Mouse (Mus musculus) heart, embryonic 10.5 days (tissue): Measurements from ENCODE around the gene Lca5. TPM values are rescaled to one million over a fixed set of nuclear protein-coding genes. Genes with fewer than 3 reads are reported as not detected.
A peak's percentile ranks its signal among the peaks of the same experiment; 100 is the strongest.

Experiments used
- DNase-seq: peaks from one replicate; pipeline ENCODE4 v3.0.0-alpha.2; 2017; ENCODE audit warnings: low spot score
- H3K27ac ChIP-seq: fragments of 300-500 bp; sonication (generic); 2 replicates; pipeline ENCODE4 v1.5.1; 2016; ENCODE audit warnings: mild to moderate bottlenecking
- H3K27me3 ChIP-seq: fragments of 300-500 bp; sonication (generic); 2 replicates; pipeline ENCODE4 v1.6.1; 2016; ENCODE audit warnings: mild to moderate bottlenecking; ENCODE audit not compliant: poor library complexity, insufficient read depth, severe bottlenecking
- H3K36me3 ChIP-seq: fragments of 300-500 bp; sonication (generic); 2 replicates; pipeline ENCODE4 v1.6.1; 2016; ENCODE audit warnings: mild to moderate bottlenecking, moderate library complexity
- H3K4me1 ChIP-seq: fragments of 300-500 bp; sonication (generic); 2 replicates; pipeline ENCODE4 v1.6.1; 2016; ENCODE audit warnings: mild to moderate bottlenecking
- H3K4me3 ChIP-seq: fragments of 300-500 bp; sonication (generic); 2 replicates; pipeline ENCODE4 v1.5.1; 2016; ENCODE audit warnings: mild to moderate bottlenecking, moderate library complexity
- H3K9me3 ChIP-seq: fragments of 300-500 bp; sonication (generic); 2 replicates; pipeline ENCODE4 v1.6.1; 2016; ENCODE audit warnings: mild to moderate bottlenecking, moderate library complexity
- WGBS: fragments of 180-500 bp; shearing (Covaris S2); methylation state at CpG from one replicate; pipeline ENCODE4 v1.1.7; 2016; 5-methylcytosine and 5-hydroxymethylcytosine counted together
- polyA plus RNA-seq: library from polyadenylated mRNA; unstranded; fragments of >200 nt; fragmentation: Nextera tagmentation; extraction: Ambion mirVana; gene quantifications from 2 replicates; pipeline ENCODE4 v1.2.1, GENCODE M21; 2016

The Lca5 gene
- polyA plus RNA-seq = 15.9 and 16.0 TPM in 2 replicates

DNA sequence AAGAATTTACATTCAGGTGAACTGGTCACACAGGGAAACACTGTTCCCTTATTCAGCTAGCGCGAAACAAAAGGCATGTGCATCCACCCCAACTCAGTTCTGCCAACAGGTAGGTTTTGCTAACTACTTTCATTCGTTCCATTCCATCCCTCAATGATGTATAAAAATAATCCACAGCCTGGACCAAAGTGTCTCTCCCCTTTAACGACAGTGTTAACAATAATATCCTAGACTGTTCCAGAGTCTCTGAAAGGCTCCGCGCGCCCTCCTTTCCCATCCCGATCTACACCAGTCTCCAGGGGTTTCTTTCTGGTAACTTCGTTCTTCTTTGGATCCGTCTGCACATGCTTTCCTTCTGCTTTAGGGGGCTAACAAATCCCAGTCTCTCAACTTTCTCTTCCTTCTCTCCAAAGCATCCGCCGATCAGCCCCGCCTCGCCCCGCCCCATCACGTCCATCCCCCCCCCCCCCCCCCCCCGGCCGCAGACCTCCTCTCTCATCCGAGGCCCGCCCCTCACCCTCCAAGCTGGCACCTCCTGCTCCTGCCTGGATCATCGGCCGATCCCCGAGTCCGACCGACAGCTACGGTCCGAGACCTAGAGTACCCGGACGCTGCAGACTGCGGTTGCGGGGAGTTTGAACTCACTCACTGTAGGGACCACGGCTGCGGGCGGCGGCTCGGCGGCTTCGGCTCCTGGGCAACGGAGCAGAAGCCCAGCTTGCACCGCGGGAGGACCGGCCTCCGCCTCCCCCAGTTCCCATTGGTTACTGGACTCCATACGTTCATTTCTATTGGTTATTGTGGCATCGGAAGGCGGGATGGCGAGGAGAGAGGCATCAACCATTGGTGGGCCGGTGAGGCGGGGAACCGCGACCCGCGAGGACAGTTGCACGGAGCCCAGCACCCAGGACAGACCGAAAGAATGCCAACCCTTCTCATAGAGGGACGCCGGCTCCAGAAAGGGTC, at the start of gene Lca5:
Gene Lca5 (minus strand): TSS at position 736 of the 966 bp plus-strand sequence.
- no peaks in the 10 kb centered on the region for H3K27me3 ChIP-seq
- WGBS = 2% methylated on average over 51 of the region's 57 CpGs
- H3K4me1 ChIP-seq = peaks cover 14% of the 10 kb centered on the region; the same call in 1 of the 2 replicates

DNA sequence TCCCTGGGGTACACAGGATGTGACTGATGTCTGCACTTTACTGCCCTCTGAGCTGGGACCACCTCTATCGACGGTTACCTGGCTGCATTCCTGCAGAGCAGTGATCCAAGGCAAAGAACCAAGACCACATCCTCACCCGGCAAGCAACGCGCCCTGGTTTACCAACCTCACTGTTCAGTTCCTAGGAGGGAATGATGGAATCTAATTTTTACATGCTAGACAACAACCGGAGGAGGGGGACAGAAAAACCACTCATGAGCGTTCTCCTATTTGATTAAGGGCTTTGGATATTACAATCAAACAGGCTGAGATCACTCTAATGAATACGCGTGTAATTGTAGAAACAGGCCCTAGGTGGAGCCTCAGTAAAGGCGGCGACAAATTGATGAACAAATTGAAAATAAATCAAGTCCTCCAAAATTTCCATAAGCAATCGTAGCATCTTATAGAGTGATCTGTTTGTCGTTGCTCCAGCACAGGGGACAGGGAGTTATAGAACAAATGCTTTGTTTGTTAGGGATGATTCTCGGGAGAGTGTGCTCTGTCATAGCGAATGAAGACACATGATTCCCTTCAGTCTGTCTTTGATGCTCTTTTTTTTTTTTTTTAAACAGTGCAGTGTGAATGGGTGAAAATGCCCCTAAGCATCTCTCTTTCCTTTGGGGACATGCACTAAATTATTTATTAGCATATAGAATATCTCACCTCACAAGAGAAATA, 47.7 kb upstream of the Lca5 start:
- H3K27ac ChIP-seq = no peak overlapping the region
- no peaks in the 10 kb centered on the region for H3K36me3 ChIP-seq
- H3K4me1 ChIP-seq = peaks cover 4% of the 10 kb centered on the region; the same call in 1 of the 2 replicates
- no peak for DNase-seq
- H3K27me3 ChIP-seq = no peaks in the 10 kb centered on the region
- 51% methylated on average over 15 of the region's 15 CpGs for WGBS
- H3K9me3 ChIP-seq = no peaks in the 10 kb centered on the region
- no peak overlapping the region for H3K4me3 ChIP-seq

More for the DNA sequence above, at the start of gene Lca5:
- no peaks in the 10 kb centered on the region for H3K36me3 ChIP-seq
- peak within 1 kb of the TSS; percentile 72 for H3K4me3 ChIP-seq
- peak within 1 kb of the TSS; percentile 89 for H3K27ac ChIP-seq
- no peaks in the 10 kb centered on the region for H3K9me3 ChIP-seq
- DNase-seq = peak; percentile 97

DNA sequence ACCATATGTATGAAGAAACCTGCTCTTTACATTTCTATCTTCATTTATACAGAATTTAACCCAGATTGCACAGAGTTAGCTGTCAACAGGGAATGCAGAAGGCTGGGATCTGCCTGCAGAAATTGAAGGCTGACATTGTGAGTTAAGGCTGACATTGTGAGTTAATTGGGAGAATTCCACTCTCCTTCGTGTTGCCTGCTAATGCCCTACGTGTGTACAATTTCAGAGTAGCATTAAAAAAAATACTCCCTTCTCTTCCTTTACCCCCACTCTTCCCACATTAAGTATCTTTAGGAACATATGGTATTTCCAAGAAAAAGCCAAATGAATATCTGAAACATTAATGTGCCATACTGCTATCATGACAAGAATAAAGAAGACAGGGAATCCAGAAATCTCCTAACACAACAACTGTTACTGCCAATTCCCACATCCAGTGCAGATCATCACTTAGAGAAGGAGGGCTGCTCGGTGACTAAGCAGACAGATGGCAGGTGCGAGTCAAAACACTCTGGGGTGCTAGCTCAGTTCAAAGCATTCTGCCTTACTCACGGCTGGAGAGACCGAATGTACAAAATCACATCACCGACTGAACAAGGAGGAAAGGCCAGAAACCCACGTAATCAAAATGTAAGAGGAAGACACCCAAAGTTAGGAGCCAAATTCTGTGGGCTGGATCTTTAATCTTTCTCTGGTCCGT, 47.0 kb upstream of the Lca5 start:
- H3K27me3 ChIP-seq = no peaks in the 10 kb centered on the region
- no peak overlapping the region for H3K4me3 ChIP-seq
- H3K27ac ChIP-seq = no peak overlapping the region
- WGBS = 46% methylated on average over 9 of the region's 9 CpGs
- no peaks in the 10 kb centered on the region for H3K36me3 ChIP-seq
- no peaks in the 10 kb centered on the region for H3K9me3 ChIP-seq
- H3K4me1 ChIP-seq = peaks cover 4% of the 10 kb centered on the region; the same call in 1 of the 2 replicates
- DNase-seq = no peak

DNA sequence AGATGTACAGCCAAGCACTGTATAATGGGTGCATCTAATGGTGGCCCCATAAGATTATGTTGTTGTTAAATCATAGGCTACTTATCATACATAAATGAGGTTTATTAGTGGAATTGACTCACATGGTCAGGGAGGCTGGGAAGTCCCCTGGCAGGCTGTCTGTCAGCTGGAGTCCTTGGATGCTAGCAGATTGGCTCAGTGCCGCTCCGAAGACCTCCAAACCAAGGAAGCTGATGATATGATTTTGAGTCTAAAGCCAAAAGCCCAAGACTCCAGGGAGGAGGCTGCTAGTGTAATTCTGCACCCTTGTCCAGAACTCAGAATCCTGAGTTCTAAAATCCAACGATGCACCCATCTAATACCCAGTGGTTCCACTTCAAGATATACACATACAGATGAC, 45.0 kb upstream of the Lca5 start:
- no peaks in the 10 kb centered on the region for H3K9me3 ChIP-seq
- no peaks in the 10 kb centered on the region for H3K36me3 ChIP-seq
- no peak for DNase-seq
- peaks cover 14% of the 10 kb centered on the region for H3K4me1 ChIP-seq
- H3K4me3 ChIP-seq = no peak overlapping the region
- H3K27ac ChIP-seq = no peak overlapping the region
- WGBS = 89% methylated on average over 3 of the region's 3 CpGs
- H3K27me3 ChIP-seq = no peaks in the 10 kb centered on the region

DNA sequence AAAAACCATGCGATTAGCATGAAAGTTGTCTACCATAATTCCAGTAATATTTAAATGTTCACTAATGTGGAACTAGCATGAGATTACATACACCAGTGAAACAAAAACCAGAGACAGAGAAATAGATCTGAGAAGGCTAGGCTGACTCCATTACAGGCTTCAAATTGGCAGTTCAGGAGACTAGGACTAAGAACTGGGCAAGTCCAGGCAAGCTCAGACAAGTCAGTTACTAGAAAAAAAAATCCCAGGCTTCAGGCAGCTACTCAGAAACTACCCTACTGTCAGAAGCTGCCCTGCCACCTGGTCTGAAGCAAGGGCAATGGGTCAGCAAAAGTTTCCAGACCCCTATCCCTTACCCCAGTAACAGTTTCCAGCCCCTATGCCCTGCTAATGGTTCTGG, 44.4 kb upstream of the Lca5 start:
- Histone ChIP-seq H3K9me3 (no peaks in the 10 kb centered on the region), H3K4me3 (no peak overlapping the region), H3K27me3 (no peaks in the 10 kb centered on the region), H3K27ac (no peak overlapping the region), H3K36me3 (no peaks in the 10 kb centered on the region), H3K4me1 (peaks cover 14% of the 10 kb centered on the region)
- WGBS = 97% methylated on average over 1 of the region's 1 CpGs
- no peak for DNase-seq

DNA sequence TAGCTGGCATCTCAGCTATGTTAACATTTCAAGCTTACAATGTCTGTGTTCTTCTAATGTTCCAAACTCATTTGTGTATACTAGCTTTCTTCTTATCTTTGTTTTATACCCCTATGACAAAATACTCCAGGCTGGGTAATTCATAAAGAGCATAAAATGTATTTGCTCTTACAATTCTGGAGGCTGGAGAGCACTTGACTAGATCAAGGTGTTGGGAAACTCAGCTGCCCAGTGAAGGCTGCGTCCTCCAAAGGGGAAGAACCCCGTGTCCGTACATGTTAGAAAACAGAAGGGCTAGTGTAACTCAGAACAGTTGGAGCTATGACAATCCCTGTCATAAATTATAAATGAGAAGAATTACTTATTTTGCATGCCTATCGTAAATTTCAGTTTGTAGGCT, 42.5 kb upstream of the Lca5 start:
- H3K27ac ChIP-seq = no peak overlapping the region
- no peak overlapping the region for H3K4me3 ChIP-seq
- no peak for DNase-seq
- no peaks in the 10 kb centered on the region for H3K36me3 ChIP-seq
- no peaks in the 10 kb centered on the region for H3K9me3 ChIP-seq
- no peaks in the 10 kb centered on the region for H3K27me3 ChIP-seq
- WGBS = 88% methylated on average over 4 of the region's 4 CpGs
- H3K4me1 ChIP-seq = peaks cover 14% of the 10 kb centered on the region

DNA sequence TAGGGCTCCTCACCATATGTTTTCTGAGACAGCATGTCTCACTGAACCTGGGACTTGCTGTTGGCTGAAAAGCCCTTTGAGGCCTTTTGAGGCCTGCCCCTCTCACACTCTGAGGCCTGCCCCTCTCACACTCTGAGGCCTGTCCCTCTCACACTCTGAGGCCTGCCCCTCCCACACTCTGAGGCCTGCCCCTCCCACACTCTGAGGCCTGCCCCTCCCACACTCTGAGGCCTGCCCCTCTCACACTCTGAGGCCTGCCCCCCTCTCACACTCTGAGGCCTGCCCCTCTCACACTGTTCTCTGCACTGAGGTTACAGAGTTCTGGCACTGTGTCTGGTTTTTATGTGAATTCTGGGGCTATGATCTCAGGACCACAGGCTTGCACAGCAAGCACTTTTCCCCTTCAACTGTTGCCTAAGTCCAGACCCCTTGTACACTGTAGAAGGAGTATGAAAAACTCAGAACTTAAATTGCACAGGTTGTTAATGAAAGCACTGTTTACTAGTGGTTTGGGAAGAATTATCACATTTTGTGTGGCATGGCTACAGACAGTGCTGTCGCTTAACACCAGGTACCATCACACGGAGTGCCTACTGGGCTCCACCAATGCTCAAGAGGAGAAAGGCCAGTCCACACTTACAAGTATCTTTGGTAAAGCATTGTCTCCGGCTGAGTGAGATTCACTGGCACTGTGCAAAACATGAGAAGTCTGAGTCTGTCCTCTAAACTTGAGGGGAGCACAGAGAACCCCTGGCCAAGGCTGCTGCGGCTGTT, 41.4 kb upstream of the Lca5 start:
- WGBS = 78% methylated on average over 4 of the region's 4 CpGs
- Histone ChIP-seq H3K36me3 (no peaks in the 10 kb centered on the region), H3K9me3 (no peaks in the 10 kb centered on the region), H3K4me3 (no peak overlapping the region), H3K27ac (peak overlapping the region; percentile 63), H3K27me3 (no peaks in the 10 kb centered on the region), H3K4me1 (peaks cover 10% of the 10 kb centered on the region)
- peak; percentile 75 for DNase-seq

DNA sequence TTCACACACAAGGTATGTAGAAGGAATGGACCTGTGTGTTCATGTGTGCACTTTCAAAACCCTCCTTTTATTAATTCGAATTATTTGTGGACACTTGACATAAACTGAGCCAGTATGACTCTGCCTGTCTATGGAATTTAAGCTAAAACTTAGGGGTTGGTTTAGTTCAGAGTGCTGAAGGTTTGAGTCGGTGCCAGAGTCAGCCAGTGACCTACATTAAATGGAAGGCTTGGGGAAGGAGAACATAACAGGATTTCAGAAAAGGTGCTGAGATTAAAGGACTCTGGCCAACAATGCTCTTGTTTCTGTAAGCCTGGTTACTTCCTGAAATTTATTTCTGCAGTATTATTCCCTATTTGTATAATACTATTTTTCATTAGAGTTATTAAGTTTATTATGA, 28.9 kb upstream of the Lca5 start:
- Histone ChIP-seq H3K36me3 (no peaks in the 10 kb centered on the region), H3K9me3 (no peaks in the 10 kb centered on the region), H3K27ac (no peak overlapping the region), H3K27me3 (no peaks in the 10 kb centered on the region), H3K4me1 (no peaks in the 10 kb centered on the region), H3K4me3 (no peak overlapping the region)
- no peak for DNase-seq
- 75% methylated on average over 2 of the region's 2 CpGs for WGBS

DNA sequence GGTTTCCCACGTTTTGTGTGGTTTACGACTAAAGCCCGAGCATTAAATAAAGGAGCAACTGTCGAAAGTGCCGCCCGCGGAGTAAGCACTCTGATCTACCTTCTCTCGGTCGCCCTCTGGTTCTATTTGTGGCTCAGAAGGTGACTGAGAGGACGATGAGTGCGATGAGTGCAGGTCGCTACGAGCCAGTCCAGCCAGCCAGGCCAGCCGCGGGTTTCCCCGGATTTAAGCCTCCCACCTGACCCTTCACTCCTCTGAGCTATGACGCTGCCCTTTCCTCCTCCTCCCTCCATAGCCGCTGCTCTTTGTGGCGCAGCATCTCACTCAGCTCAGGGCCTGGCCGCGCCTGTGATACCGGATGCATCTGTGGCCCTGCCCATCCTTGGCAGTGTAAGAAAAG, 6.8 kb upstream of the Lca5 start:
- Histone ChIP-seq H3K27ac (peak overlapping the region; percentile 87), H3K4me1 (peaks cover 14% of the 10 kb centered on the region), H3K4me3 (peak overlapping the region; percentile 57), H3K9me3 (no peaks in the 10 kb centered on the region), H3K27me3 (no peaks in the 10 kb centered on the region), H3K36me3 (no peaks in the 10 kb centered on the region)
- 2% methylated on average over 22 of the region's 22 CpGs for WGBS
- DNase-seq = peak; percentile 90

DNA sequence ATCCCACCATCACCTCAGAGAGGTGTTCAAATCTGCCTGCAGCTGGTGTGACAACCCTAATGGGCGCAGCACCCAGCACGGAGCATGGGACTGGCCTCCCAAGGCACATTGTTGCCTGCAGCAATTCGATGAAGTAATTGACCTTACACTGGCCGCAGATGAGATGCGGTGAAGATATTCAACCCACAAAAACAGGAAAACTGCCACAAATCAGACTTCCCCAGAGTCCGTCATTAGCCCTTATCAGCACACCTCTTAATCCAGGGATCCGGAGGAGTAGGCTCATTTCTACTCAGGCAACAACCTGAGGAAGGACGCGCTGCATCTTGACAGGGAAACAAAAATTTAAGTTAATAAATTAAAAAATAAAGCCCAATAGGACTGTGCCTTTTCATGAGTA, 6.2 kb upstream of the Lca5 start:
- Histone ChIP-seq H3K9me3 (no peaks in the 10 kb centered on the region), H3K27ac (peak overlapping the region; percentile 87), H3K4me1 (peaks cover 14% of the 10 kb centered on the region), H3K27me3 (no peaks in the 10 kb centered on the region), H3K36me3 (no peaks in the 10 kb centered on the region), H3K4me3 (peak overlapping the region; percentile 57)
- WGBS = 44% methylated on average over 9 of the region's 9 CpGs
- no peak for DNase-seq

DNA sequence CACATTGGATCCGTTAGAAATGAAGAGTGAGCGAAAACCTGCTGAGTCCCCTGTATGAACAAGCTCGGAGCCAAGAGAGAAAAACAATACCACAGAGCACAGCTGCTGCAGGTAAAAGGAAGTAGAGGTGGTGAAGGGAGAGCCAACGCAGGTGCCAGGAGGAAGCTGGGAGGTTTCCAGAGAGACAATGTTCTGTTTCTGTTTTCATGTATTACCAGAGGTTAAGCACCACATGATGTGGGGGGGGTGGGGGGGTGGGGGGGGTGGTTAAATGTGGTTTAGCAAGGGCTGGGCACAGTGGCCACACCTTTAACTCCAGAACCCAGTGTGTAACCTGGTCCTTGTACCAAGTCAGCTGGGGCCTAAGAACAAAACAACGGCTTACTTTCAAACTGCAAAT, 3.3 kb downstream of the Lca5 start:
- WGBS = 86% methylated on average over 5 of the region's 5 CpGs
- no peak overlapping the region for H3K4me3 ChIP-seq
- H3K9me3 ChIP-seq = no peaks in the 10 kb centered on the region
- peaks cover 34% of the 10 kb centered on the region for H3K4me1 ChIP-seq
- no peaks in the 10 kb centered on the region for H3K27me3 ChIP-seq
- H3K27ac ChIP-seq = no peak overlapping the region
- no peak for DNase-seq
- H3K36me3 ChIP-seq = no peaks in the 10 kb centered on the region

DNA sequence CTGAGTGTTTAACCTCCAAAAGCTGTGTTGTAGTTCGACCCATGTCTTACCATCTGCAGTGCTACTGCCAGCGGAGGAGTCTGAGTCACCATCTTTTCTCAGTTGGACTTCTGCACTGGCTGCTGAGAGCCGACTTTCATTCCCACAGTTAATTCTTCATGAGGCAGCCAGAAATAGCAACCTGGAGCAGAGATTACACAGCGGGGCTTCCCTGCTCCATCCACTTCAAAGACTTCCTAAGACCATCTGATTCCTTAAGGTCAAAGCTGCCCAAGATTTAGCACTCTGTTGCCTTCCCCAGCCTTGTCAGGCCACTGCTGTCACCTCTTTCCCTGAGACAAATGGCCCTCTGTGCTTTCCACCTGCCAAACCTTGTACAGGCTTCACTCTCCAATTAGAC, 6.4 kb downstream of the Lca5 start:
- H3K27me3 ChIP-seq = no peaks in the 10 kb centered on the region
- no peaks in the 10 kb centered on the region for H3K9me3 ChIP-seq
- peak overlapping the region; percentile 24; the same call in 1 of the 2 replicates for H3K4me3 ChIP-seq
- H3K4me1 ChIP-seq = peaks cover 28% of the 10 kb centered on the region
- DNase-seq = no peak
- H3K36me3 ChIP-seq = 0 out of 2 replicates have a peak, but pooled peaks cover 4% of the 10 kb centered on the region
- 23% methylated on average over 4 of the region's 4 CpGs for WGBS
- peak overlapping the region; percentile 79 for H3K27ac ChIP-seq
